Mouse (Mus musculus): ENCODE measurements around the gene Mmadhc. TPM values are rescaled to one million over a fixed set of nuclear protein-coding genes. Genes with fewer than 3 reads are reported as not detected.

The Mmadhc gene
- polyA plus RNA-seq, 1 experiment from 2014 or later, result 157 TPM

DNA sequence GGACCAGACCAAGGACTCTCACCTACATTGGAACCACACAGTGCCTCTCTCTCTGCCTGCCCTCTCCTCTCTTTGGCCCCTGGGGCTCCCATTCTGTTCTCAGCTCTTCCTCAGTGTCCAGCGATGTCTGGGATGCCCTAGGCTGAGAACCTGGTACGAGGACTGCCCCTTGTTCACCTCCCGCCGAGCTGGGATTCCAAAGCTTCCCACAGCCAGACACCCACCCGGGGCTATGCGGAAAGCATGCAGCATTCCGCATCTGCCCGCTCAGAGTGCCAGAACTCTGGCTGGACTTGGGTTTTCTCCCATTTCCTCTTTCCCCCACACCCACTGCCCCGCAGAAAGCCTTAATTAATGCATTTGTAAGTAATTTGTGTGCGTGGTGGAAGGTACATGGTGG, 19.9 kb downstream of the Mmadhc start:
- no peak overlapping the region for H3K27ac ChIP-seq (ENCODE audit: low read length)
- no peaks in the 10 kb centered on the region for H3K4me1 ChIP-seq (ENCODE audit: control insufficient read depth, insufficient read depth, low read length)
- no peak overlapping the region for H3K4me2 ChIP-seq (replicated peaks; ENCODE audit: low read depth, low read length)
- no peak overlapping the region for H3K4me3 ChIP-seq (ENCODE audit: low read depth, low read length)
- H3K27me3 ChIP-seq (ENCODE audit: control insufficient read depth, insufficient read depth, low read length), result no peaks in the 10 kb centered on the region
- H3K36me3 ChIP-seq (ENCODE audit: control insufficient read depth, insufficient read depth, low read length), result peaks cover 18% of the 10 kb centered on the region
- ATAC-seq (ENCODE audit: insufficient number of reproducible peaks, insufficient read depth, low FRiP score, low read depth), result no peak
- 73% methylated on average over 10 of the region's 10 CpGs for WGBS
- H3K9me3 ChIP-seq (ENCODE audit: control insufficient read depth, low read depth, low read length), result no peaks in the 10 kb centered on the region
- H3K9ac ChIP-seq (replicated peaks; ENCODE audit: low read depth, low read length), result no peak overlapping the region

- H3K4me3 ChIP-seq (ENCODE audit: low read depth, low read length), result no peak overlapping the region
- H3K36me3 ChIP-seq (ENCODE audit: control insufficient read depth, insufficient read depth, low read length), result peaks cover 7% of the 10 kb centered on the region; the same call in 1 of the 2 replicates
- 57% methylated on average over 6 of the region's 6 CpGs for WGBS
- H3K4me1 ChIP-seq (ENCODE audit: control insufficient read depth, insufficient read depth, low read length), result no peaks in the 10 kb centered on the region
- no peak for ATAC-seq (ENCODE audit: insufficient number of reproducible peaks, insufficient read depth, low FRiP score, low read depth)
- H3K27me3 ChIP-seq (ENCODE audit: control insufficient read depth, insufficient read depth, low read length), result no peaks in the 10 kb centered on the region
- no peak overlapping the region for H3K9ac ChIP-seq (replicated peaks; ENCODE audit: low read depth, low read length)
- no peak overlapping the region for H3K27ac ChIP-seq (ENCODE audit: low read length)
- no peak overlapping the region for H3K4me2 ChIP-seq (replicated peaks; ENCODE audit: low read depth, low read length)
- H3K9me3 ChIP-seq (ENCODE audit: control insufficient read depth, low read depth, low read length), result no peaks in the 10 kb centered on the region
Measured at GRCm38 (mm10) chr2:50273415-50273814, 23.2 kb downstream of the Mmadhc start.

DNA sequence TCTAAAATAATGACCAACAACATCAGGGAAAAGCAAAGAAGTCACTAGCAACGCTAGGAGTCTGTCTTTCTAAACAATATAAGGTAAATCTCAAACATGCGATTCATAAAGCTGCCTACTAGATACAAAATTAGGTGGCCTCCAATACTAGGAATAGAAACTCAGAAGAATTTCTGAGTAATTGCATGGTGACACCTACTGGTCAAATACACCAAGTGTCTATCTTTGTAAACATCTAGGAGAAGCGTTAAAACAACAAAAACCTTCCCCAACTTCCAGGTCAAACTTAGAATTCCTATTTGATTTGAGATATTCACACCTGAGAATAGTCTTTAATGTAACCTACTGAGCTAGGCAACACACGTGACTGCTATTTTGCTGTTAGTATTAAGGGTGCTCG, 24.4 kb downstream of the Mmadhc start:
- Histone ChIP-seq H3K9me3 (ENCODE audit: control insufficient read depth, low read depth, low read length) (no peaks in the 10 kb centered on the region), H3K36me3 (ENCODE audit: control insufficient read depth, insufficient read depth, low read length) (no peaks in the 10 kb centered on the region; the same call in 1 of the 2 replicates), H3K27ac (ENCODE audit: low read length) (no peak overlapping the region), H3K9ac (replicated peaks; ENCODE audit: low read depth, low read length) (no peak overlapping the region), H3K4me1 (ENCODE audit: control insufficient read depth, insufficient read depth, low read length) (no peaks in the 10 kb centered on the region), H3K27me3 (ENCODE audit: control insufficient read depth, insufficient read depth, low read length) (no peaks in the 10 kb centered on the region), H3K4me3 (ENCODE audit: low read depth, low read length) (no peak overlapping the region), H3K4me2 (replicated peaks; ENCODE audit: low read depth, low read length) (no peak overlapping the region)
- 37% methylated on average over 5 of the region's 5 CpGs for WGBS
- no peak for ATAC-seq (ENCODE audit: insufficient number of reproducible peaks, insufficient read depth, low FRiP score, low read depth)

GRCm38 (mm10) chr2:50268514-50268913, 28.1 kb downstream of the Mmadhc start:
- no peak overlapping the region for H3K4me3 ChIP-seq (ENCODE audit: low read depth, low read length)
- 54% methylated on average over 2 of the region's 2 CpGs for WGBS
- H3K4me2 ChIP-seq (replicated peaks; ENCODE audit: low read depth, low read length), result no peak overlapping the region
- no peak for ATAC-seq (ENCODE audit: insufficient number of reproducible peaks, insufficient read depth, low FRiP score, low read depth)
- H3K36me3 ChIP-seq (ENCODE audit: control insufficient read depth, insufficient read depth, low read length), result no peaks in the 10 kb centered on the region
- H3K27me3 ChIP-seq (ENCODE audit: control insufficient read depth, insufficient read depth, low read length), result no peaks in the 10 kb centered on the region
- no peaks in the 10 kb centered on the region for H3K4me1 ChIP-seq (ENCODE audit: control insufficient read depth, insufficient read depth, low read length)
- H3K9me3 ChIP-seq (ENCODE audit: control insufficient read depth, low read depth, low read length), result no peaks in the 10 kb centered on the region
- no peak overlapping the region for H3K9ac ChIP-seq (replicated peaks; ENCODE audit: low read depth, low read length)
- H3K27ac ChIP-seq (ENCODE audit: low read length), result no peak overlapping the region

DNA sequence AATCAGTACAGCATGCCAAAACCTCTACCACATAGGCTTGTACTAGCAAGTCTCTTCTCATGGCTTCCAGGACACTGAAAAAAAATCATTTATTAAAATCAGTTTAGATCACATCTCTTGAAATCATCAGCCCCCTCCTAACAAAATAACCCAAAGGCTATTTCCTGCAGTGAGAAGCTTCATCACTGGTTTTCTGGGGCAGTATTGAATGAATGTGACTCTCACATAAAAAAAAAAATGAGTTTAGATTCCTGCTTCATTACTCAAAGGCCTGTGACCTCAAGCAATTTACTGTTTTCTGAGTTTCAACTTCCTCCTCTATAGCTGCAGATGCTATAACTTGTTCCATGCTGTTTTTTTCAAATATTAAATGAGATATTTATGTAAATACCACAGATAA, 29.6 kb downstream of the Mmadhc start:
- H3K4me1 ChIP-seq (ENCODE audit: control insufficient read depth, insufficient read depth, low read length), result no peaks in the 10 kb centered on the region
- ATAC-seq (ENCODE audit: insufficient number of reproducible peaks, insufficient read depth, low FRiP score, low read depth), result no peak
- H3K4me3 ChIP-seq (ENCODE audit: low read depth, low read length), result no peak overlapping the region
- no peaks in the 10 kb centered on the region for H3K36me3 ChIP-seq (ENCODE audit: control insufficient read depth, insufficient read depth, low read length)
- no peaks in the 10 kb centered on the region for H3K9me3 ChIP-seq (ENCODE audit: control insufficient read depth, low read depth, low read length)
- no peaks in the 10 kb centered on the region for H3K27me3 ChIP-seq (ENCODE audit: control insufficient read depth, insufficient read depth, low read length)
- H3K27ac ChIP-seq (ENCODE audit: low read length), result no peak overlapping the region
- no peak overlapping the region for H3K4me2 ChIP-seq (replicated peaks; ENCODE audit: low read depth, low read length)
- no peak overlapping the region for H3K9ac ChIP-seq (replicated peaks; ENCODE audit: low read depth, low read length)

- 44% methylated on average over 2 of the region's 2 CpGs for WGBS
- H3K4me3 ChIP-seq (ENCODE audit: low read depth, low read length), result no peak overlapping the region
Measured at GRCm38 (mm10) chr2:50265215-50265785, 31.3 kb downstream of the Mmadhc start.

GRCm38 (mm10) chr2:50264059-50264458, 32.5 kb downstream of the Mmadhc start:
- Histone ChIP-seq H3K4me3 (ENCODE audit: low read depth, low read length) (no peak overlapping the region), H3K9ac (replicated peaks; ENCODE audit: low read depth, low read length) (no peak overlapping the region), H3K4me1 (ENCODE audit: control insufficient read depth, insufficient read depth, low read length) (no peaks in the 10 kb centered on the region), H3K27ac (ENCODE audit: low read length) (no peak overlapping the region), H3K4me2 (replicated peaks; ENCODE audit: low read depth, low read length) (no peak overlapping the region), H3K9me3 (ENCODE audit: control insufficient read depth, low read depth, low read length) (no peaks in the 10 kb centered on the region), H3K27me3 (ENCODE audit: control insufficient read depth, insufficient read depth, low read length) (no peaks in the 10 kb centered on the region), H3K36me3 (ENCODE audit: control insufficient read depth, insufficient read depth, low read length) (no peaks in the 10 kb centered on the region)
- 66% methylated on average over 6 of the region's 6 CpGs for WGBS
- ATAC-seq (ENCODE audit: insufficient number of reproducible peaks, insufficient read depth, low FRiP score, low read depth), result no peak

More at GRCm38 (mm10) chr2:50265215-50265785, 31.3 kb downstream of the Mmadhc start:
- no peaks in the 10 kb centered on the region for H3K9me3 ChIP-seq (ENCODE audit: control insufficient read depth, low read depth, low read length)
- ATAC-seq (ENCODE audit: insufficient number of reproducible peaks, insufficient read depth, low FRiP score, low read depth), result no peak
- H3K36me3 ChIP-seq (ENCODE audit: control insufficient read depth, insufficient read depth, low read length), result no peaks in the 10 kb centered on the region
- no peaks in the 10 kb centered on the region for H3K4me1 ChIP-seq (ENCODE audit: control insufficient read depth, insufficient read depth, low read length)
- H3K4me2 ChIP-seq (replicated peaks; ENCODE audit: low read depth, low read length), result no peak overlapping the region
- H3K9ac ChIP-seq (replicated peaks; ENCODE audit: low read depth, low read length), result no peak overlapping the region
- H3K27ac ChIP-seq (ENCODE audit: low read length), result no peak overlapping the region
- H3K27me3 ChIP-seq (ENCODE audit: control insufficient read depth, insufficient read depth, low read length), result no peaks in the 10 kb centered on the region

GRCm38 (mm10) chr2:50254955-50255354, 41.6 kb downstream of the Mmadhc start:
- Histone ChIP-seq H3K27me3 (ENCODE audit: control insufficient read depth, insufficient read depth, low read length) (no peaks in the 10 kb centered on the region), H3K4me3 (ENCODE audit: low read depth, low read length) (no peak overlapping the region), H3K9me3 (ENCODE audit: control insufficient read depth, low read depth, low read length) (no peaks in the 10 kb centered on the region), H3K9ac (replicated peaks; ENCODE audit: low read depth, low read length) (no peak overlapping the region), H3K4me2 (replicated peaks; ENCODE audit: low read depth, low read length) (no peak overlapping the region), H3K4me1 (ENCODE audit: control insufficient read depth, insufficient read depth, low read length) (no peaks in the 10 kb centered on the region), H3K36me3 (ENCODE audit: control insufficient read depth, insufficient read depth, low read length) (no peaks in the 10 kb centered on the region), H3K27ac (ENCODE audit: low read length) (no peak overlapping the region)
- 86% methylated on average over 5 of the region's 5 CpGs for WGBS
- no peak for ATAC-seq (ENCODE audit: insufficient number of reproducible peaks, insufficient read depth, low FRiP score, low read depth)

GRCm38 (mm10) chr2:50248551-50248950, 48.0 kb downstream of the Mmadhc start:
- H3K36me3 ChIP-seq (ENCODE audit: control insufficient read depth, insufficient read depth, low read length), result no peaks in the 10 kb centered on the region
- no peaks in the 10 kb centered on the region for H3K9me3 ChIP-seq (ENCODE audit: control insufficient read depth, low read depth, low read length)
- 85% methylated on average over 3 of the region's 3 CpGs for WGBS
- no peak overlapping the region for H3K4me2 ChIP-seq (replicated peaks; ENCODE audit: low read depth, low read length)
- H3K4me3 ChIP-seq (ENCODE audit: low read depth, low read length), result no peak overlapping the region
- no peaks in the 10 kb centered on the region for H3K27me3 ChIP-seq (ENCODE audit: control insufficient read depth, insufficient read depth, low read length)
- no peak overlapping the region for H3K9ac ChIP-seq (replicated peaks; ENCODE audit: low read depth, low read length)
- ATAC-seq (ENCODE audit: insufficient number of reproducible peaks, insufficient read depth, low FRiP score, low read depth), result no peak
- H3K27ac ChIP-seq (ENCODE audit: low read length), result no peak overlapping the region
- H3K4me1 ChIP-seq (ENCODE audit: control insufficient read depth, insufficient read depth, low read length), result no peaks in the 10 kb centered on the region
